In genomic region chr2:116536453-116536852, GRCm38 (mm10) we compare ENCODE assay signal across 23 mouse cellular contexts.
"Had no signal": no experiment of that assay in that cellular context is flagged by ENCODE, and none has a peak within 500 bp of the region (broad histone marks: within the 10 kb centered on the region; RNA-seq: fewer than 3 reads in every experiment).

No protein-coding gene starts in this region.

- H3K27me3 ChIP-seq: limb, embryonic 12.5 days; limb, embryonic 15.5 days; midbrain, embryonic 13.5 days; neural tube, embryonic 12.5 days; neural tube, embryonic 15.5 days had no signal

- H3K4me2 ChIP-seq: limb, embryonic 12.5 days; limb, embryonic 15.5 days; liver, embryonic 11.5 days; lung, embryonic 14.5 days; midbrain, embryonic 13.5 days; neural tube, embryonic 12.5 days; neural tube, embryonic 15.5 days had no signal

- H3K4me1 ChIP-seq: limb, embryonic 12.5 days; limb, embryonic 15.5 days; midbrain, embryonic 13.5 days; neural tube, embryonic 12.5 days; neural tube, embryonic 15.5 days had no signal

- H3K9ac ChIP-seq: limb, embryonic 12.5 days; limb, embryonic 15.5 days; liver, embryonic 14.5 days; liver, postnatal 0 days; lung, embryonic 14.5 days; midbrain, embryonic 13.5 days; neural tube, embryonic 12.5 days; neural tube, embryonic 15.5 days had no signal

- H3K27ac ChIP-seq: kidney, postnatal 0 days; layer of hippocampus, adult 2 months; limb, embryonic 12.5 days; limb, embryonic 15.5 days; liver, embryonic 14.5 days; macrophage; midbrain, embryonic 13.5 days; neural tube, embryonic 12.5 days; neural tube, embryonic 15.5 days; stomach, postnatal 0 days had no signal

- H3K36me3 ChIP-seq: limb, embryonic 12.5 days; limb, embryonic 15.5 days; midbrain, embryonic 13.5 days; neural tube, embryonic 12.5 days; neural tube, embryonic 15.5 days had no signal

- ATAC-seq: liver, postnatal 0 days; lung, postnatal 0 days; midbrain, embryonic 13.5 days had no signal

- H3K4me3 ChIP-seq: layer of hippocampus, adult 2 months; limb, embryonic 12.5 days; limb, embryonic 15.5 days; midbrain, embryonic 13.5 days; neural tube, embryonic 12.5 days; neural tube, embryonic 15.5 days had no signal

- DNase-seq: kidney, adult 11 months; kidney, postnatal 25 days; layer of hippocampus, adult 9-11 months; lung, embryonic 14.5 days; right cerebral cortex, adult 18-20 months; right cerebral cortex, postnatal 14 days; right cerebral cortex, postnatal 4 days; thymus, adult 2 months; thymus, postnatal 14 days; thymus, postnatal 4 days had no signal
